Mouse (Mus musculus) liver (tissue): ENCODE measurements around the gene Atf7ip.
A peak's percentile ranks its signal among the peaks of the same experiment; 100 is the strongest.
"Not testable (repeated sequence)": the region's sequence is repeated elsewhere in the genome, so short reads cannot be mapped to it uniquely, and the experiment has no call there.

ENCODE experiments used
- DNase-seq: peaks from one replicate; pipeline ENCODE4 v3.0.0-alpha.2; 2020; ENCODE audit warnings: mixed read lengths

Gene Atf7ip

DNA sequence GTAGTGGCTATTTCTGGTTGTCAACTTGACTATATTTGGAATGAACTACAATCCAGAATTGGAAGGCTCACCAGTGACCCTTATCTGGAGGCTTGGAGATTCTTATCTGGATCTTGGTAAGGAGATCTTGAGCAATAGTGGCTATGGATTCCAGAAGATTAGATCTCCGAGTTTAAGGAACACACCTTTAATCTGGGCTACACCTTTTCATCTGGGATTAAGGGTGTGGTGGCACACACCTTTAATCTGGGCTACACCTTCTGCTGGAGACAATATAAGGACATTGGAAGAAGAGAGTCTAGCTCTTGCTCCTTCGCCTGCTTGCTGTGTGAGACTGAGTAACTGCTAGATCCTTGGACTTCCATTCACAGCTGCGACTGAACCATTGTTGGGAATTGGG lies at the start of gene Atf7ip:
Gene Atf7ip, plus strand, starts transcription at position 301 of the 400 bp plus-strand sequence.
- not testable (repeated sequence) for DNase-seq

DNA sequence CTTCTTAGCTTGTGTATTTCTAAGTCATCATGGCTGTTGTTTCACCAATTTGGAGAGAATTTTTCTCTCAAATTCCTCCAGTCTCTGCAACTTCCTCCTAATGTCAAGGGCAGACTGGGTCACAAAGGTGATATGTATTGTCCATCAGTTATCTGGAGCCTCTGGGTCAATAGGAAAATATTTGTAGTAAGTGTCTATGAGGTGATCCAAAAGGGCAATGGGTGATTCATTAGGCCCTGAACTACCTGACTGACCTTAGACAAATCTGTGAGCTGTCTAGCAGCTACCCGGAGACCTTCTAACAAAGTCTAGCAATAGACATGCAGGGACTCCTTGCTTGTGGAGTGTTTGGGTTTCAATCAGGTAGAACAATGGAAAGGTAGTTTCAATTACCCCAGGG lies 49.7 kb upstream of the Atf7ip start:
- DNase-seq: no peak

DNA sequence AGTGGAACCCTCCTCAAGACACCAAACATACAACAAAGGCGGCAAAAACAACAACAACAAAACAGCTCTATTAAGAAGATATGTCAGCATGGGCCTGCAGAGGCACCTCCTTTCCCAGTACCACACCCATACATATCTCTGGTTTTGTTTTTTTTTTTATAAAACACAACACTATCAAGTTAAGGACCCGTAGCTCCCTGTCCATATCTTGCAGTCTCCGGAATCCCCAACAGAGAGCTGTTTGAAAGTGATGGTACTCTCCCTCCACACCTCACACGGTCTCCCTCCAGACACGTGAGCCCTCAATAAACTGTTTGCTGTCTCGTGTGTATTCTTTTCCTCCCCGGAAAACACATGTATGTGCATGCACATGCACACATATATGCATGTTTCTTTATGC lies 46.8 kb upstream of the Atf7ip start:
- DNase-seq: no peak

- DNase-seq: no peak
Measured at GRCm38 (mm10) chr6:136463491-136463890, 42.5 kb upstream of the Atf7ip start.

- DNase-seq: peak; percentile 43
Measured at GRCm38 (mm10) chr6:136464121-136464621, 41.8 kb upstream of the Atf7ip start.

DNA sequence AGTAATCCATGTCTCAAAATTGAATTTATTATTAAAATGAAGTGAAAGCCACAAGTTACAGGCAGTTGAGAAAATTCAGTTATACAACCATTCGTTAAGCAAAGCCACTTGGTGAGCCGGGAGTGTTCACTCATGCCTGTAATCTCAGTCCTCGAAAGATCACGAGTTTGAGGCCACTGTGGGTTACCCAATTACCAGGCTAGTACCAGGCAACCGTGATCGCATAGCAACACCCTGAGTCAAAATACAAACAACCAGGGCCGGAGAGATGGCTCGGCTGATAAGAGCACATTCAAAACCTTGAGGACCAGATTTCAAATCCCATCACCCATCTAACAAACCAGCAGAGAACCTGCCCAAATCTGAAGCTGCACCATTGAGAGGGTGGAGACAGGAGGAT lies 40.9 kb upstream of the Atf7ip start:
- no peak for DNase-seq

DNA sequence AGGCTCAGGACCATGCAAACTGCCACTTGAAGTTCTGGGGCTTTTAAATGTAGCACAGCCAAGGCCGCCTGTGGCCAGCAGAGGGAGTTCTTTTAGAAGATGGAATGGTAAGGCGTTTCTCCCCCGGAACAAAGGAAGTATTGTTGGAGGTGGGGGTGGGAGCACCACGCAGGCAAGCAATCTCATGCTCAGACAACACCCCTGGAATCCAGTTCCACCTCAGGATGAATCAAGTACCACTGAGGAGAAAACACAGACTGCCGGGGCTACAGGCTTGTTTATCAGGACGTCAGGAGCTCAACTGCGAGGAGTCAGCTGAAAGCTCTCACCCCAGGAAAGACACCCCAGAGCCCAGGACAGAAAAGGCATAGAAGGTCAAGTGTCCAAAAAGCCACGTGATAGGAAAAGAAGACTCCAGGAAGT lies 40.0 kb upstream of the Atf7ip start:
- DNase-seq: peak; percentile 77

DNA sequence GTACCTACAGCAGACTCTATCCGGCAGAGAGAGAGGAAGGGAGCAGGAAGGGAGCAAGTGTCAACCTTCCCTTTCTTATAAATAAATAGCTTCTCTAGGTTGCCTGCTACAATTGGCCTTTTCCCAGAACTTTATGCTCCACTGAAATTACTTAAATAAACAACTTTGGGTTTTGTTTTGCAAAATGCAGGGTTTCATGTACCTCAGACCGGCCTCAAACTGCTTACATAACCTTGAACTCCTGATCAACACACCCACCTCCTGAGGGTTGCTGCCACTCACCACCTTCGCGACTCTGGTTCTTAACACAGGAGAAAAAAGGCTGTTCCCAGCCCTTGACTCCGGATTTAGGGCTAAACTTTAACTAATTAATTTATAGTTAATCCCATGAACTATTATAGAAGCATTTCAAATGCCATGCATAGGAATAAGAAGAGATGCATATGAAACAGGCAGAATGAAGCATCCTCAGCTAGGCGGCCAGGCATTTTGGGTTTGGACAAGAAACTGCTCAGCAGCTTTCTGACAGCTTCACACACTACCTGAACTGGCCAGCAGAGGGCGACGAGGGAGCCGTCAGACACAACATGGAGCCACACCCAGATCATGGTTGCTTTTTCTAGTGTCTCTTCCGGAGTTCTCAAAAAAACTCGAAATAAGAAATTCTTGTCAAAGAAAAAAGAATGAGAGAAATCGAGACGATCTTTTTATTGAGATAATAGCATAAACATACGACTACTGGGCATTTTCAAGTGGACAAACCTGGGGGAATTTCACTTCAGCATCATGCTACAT lies 38.8 kb upstream of the Atf7ip start:
- peak; percentile 94 for DNase-seq

GRCm38 (mm10) chr6:136467837-136468236 lies 38.1 kb upstream of the Atf7ip start:
- no peak for DNase-seq

DNA sequence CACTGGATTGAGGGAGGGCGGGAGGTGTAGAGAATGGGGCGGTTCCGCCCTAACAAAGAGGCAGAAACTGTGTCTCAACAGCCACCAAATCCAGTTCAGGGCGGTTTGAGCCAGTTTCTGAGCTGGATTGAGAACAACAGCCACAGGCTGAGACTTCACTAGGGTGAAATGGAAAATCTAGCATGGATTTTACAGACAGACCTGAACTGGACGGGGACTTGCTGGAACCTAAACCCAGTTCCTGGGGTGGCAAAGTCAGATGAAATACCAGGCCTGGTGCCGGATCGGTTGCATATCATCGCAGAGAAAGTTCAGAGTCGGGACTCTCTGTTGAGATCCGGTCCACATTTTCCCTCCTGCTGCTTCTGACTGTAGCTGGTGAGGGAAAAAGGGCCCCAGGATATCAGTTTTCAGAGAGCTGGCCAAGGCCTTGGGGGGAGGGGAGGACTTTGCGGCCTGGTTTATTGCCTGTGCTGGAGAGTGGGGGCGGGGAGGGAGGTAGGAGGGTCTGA lies 37.5 kb upstream of the Atf7ip start:
- DNase-seq: peak; percentile 95

DNA sequence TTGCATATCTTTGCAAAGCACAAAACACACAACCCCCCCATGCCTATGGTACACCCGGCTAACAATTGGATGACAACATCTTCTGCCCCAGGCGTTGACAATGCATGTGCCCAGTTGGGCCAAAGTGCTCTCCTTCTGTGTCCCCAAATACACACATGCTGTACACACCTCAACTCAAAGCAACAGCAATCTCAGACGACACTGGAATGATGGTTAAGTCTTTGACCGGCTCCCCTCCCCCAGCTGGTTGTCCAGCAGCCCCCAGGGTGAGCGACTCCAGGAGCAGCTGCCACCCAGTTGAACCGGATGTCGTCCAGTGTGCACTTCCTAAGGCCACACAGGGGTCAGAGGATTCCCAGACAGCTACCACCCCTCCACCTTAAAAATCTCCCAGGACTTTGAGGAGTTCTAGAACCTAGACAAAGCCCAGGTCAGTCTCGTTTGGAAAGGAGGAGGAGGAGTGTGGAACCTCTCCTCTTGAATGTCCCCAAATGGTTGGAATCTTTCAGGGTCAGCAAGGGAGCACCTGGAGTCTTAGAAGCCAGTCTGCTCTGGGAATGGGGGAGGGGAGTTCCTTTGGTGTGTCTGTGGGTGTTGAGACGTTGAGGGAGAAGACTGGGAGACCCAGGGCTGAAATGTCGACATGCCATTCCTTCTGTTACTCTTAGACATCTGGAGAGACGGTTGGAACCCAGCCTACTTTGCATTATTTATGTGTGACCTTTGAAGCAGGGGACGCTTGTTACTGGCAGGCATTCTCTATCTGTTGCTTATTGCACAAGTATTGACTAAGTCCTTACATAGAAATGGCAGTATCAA lies 36.8 kb upstream of the Atf7ip start:
- no peak for DNase-seq

DNA sequence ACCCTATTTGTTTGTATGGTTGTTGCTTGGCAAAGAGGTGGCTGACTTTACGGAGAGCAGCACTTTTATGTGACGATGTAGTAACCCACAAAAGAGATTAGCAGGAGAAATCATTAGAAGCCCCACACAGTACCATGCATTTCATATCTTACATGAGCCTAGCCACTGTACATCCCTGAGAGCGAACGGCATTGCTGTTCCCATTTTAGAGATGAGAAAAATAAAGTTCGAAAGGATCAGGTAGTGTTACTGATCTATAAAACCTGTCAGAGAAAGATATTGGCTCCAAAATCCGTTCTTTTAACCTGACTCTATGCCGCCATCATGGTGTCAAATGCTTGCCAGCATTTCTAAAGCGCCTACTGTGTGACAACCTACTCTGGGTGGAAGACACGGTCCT lies 36.2 kb upstream of the Atf7ip start:
- DNase-seq: no peak

DNA sequence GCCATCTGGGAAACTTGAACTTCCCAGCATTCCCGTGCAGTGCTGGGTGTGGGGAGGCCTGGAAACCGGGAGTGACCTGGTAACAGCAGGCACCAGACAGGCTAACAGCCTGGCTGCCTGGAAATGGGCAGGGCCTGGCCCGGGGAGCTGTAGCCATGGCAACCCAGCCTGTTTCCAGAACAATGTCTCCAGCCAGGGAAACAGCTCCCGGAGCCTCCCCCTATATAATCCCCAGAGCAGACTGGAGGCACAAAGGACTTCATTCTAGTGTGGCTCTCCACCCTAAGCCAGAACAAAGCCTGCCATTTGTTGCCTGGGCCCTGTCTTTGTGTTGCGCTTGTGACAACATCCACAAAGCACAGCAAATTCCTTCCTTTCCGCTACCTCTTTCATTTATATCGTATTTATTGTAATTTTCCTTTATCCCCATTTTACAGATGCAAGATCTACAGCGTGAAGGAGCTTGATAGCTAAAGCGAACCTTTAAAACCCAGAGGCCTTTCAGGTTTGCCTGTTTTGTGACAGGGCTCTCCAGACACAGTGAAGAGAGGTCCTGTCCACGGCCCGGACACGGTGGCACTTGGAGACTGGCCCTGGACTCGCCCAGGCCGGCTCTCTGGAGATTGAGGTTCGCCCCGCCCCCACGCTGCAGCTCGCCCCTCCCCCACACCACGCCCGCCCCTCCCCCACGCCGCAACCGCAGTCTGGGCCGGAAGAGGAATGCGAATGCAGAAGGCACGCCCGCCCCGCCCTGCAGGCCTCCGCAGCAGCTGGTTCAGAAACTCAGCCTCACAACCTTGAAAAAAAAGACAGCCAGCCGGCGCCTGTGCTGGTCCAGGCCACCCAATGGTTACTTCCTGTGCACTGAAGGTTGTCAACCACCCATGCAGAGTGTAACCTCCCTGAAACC lies 35.4 kb upstream of the Atf7ip start:
- peak; percentile 92 for DNase-seq

GRCm38 (mm10) chr6:136471601-136472000 lies 34.4 kb upstream of the Atf7ip start:
- DNase-seq: no peak

- peak; percentile 71 for DNase-seq
Measured at GRCm38 (mm10) chr6:136472779-136473178, 33.2 kb upstream of the Atf7ip start.

GRCm38 (mm10) chr6:136473472-136474129 lies 32.4 kb upstream of the Atf7ip start:
- peak; percentile 57 for DNase-seq

DNA sequence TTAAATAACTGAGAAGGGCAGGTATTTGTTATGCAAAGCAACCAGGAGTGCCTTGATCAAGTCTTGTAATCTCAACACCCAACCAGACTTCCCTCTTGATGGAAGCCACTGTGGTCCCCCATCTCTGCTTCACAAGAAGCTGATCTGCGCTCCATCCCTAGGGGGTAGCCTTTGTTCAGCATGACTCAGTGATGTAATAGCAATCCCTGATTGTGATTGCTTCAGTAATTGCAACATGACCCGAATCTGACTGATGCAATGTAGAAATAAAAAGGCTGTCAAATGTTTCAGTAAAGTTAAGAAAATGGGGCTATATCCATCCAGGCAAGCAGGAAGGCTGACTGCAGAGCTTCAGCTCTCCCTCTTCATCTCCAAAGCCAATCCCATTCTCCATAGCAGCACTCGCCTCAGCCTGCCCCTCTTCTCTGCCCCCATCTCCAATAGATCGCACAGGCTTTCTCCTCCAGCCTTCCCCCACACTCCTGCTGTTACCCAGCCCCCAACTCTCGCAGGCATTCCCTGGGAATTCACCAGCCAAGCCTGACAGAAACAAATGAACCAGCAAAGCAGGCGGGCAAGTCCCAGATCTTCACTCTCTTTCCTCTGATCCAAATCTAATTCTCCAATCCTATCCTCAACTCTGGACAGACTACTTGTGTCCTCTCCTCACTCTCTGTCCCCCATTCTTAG lies 30.7 kb upstream of the Atf7ip start:
- no peak for DNase-seq

DNA sequence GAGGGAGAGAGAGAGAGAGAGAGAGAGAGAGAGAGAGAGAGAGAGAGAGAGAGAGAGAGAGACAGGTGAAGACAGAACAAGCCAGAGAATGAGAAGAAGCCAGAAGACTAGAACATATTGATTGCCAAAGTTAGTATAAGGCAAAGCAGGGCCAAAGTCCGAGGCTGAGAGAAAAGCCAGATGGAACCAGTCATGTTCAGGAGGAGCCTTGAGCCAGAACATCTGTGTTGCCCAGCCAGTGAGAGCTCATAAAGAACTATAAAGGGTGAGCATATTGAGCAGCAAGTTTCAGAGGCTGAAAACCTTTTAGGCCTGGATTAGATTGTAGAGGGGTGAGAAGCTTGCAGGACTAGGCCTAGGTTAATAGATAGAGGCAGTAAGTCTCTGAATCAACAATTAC lies 28.1 kb upstream of the Atf7ip start:
- no peak for DNase-seq

- DNase-seq: no peak
Measured at GRCm38 (mm10) chr6:136483531-136483930, 22.4 kb upstream of the Atf7ip start.

- DNase-seq: no peak
Measured at GRCm38 (mm10) chr6:136484093-136484492, 21.9 kb upstream of the Atf7ip start.

- no peak for DNase-seq
Measured at GRCm38 (mm10) chr6:136486166-136486565, 19.8 kb upstream of the Atf7ip start.
